Mouse (Mus musculus): ENCODE measurements around the gene Abraxas2. TPM values are rescaled to one million over a fixed set of nuclear protein-coding genes. Genes with fewer than 3 reads are reported as not detected.

Gene Abraxas2
- polyA plus RNA-seq, 1 experiment from 2014 or later: 35.7 TPM

GRCm38 (mm10) chr7:132815081-132815480 lies 43.9 kb upstream of the Abraxas2 start:
- Histone ChIP-seq H3K9me3 (ENCODE audit: control insufficient read depth, low read length) (no peaks in the 10 kb centered on the region), H3K9ac (ENCODE audit: low read depth, low read length) (no peak overlapping the region), H3K4me1 (ENCODE audit: control insufficient read depth, insufficient read depth, low read depth, low read length) (peaks cover 24% of the 10 kb centered on the region), H3K4me2 (ENCODE audit: low read length) (no peak overlapping the region), H3K27ac (ENCODE audit: low read depth, low read length) (no peak overlapping the region), H3K36me3 (ENCODE audit: control insufficient read depth, insufficient read depth, low read length) (no peaks in the 10 kb centered on the region), H3K4me3 (ENCODE audit: low read length) (no peak overlapping the region), H3K27me3 (replicated peaks; ENCODE audit: control insufficient read depth, insufficient read depth, low read length) (no peaks in the 10 kb centered on the region)
- no peak for ATAC-seq
- 84% methylated on average over 5 of the region's 5 CpGs for WGBS

DNA sequence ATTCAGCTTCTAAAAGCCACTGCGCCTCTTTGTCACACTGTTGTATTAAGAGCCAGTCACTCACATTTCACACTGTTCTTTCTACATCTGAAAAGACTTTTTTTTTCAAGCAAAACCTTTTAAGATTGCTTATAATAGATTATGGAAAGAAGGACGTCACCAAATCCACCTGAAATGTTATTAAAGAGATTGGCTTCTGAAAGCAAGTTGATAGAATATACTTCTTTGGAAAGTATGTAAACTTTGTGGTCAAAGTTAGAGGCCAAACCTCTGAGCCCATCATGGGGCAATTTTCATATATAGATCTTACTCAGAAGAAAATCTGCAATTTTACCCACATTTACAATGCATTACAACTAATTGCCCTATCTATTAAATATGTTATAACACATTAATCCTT lies 42.5 kb upstream of the Abraxas2 start:
- Histone ChIP-seq H3K4me3 (ENCODE audit: low read length) (no peak overlapping the region), H3K4me2 (ENCODE audit: low read length) (no peak overlapping the region), H3K27ac (ENCODE audit: low read depth, low read length) (no peak overlapping the region), H3K27me3 (replicated peaks; ENCODE audit: control insufficient read depth, insufficient read depth, low read length) (no peaks in the 10 kb centered on the region), H3K36me3 (ENCODE audit: control insufficient read depth, insufficient read depth, low read length) (no peaks in the 10 kb centered on the region), H3K4me1 (ENCODE audit: control insufficient read depth, insufficient read depth, low read depth, low read length) (peaks cover 13% of the 10 kb centered on the region), H3K9me3 (ENCODE audit: control insufficient read depth, low read length) (no peaks in the 10 kb centered on the region), H3K9ac (ENCODE audit: low read depth, low read length) (no peak overlapping the region)
- no peak for ATAC-seq
- WGBS: 66% methylated on average over 2 of the region's 2 CpGs

DNA sequence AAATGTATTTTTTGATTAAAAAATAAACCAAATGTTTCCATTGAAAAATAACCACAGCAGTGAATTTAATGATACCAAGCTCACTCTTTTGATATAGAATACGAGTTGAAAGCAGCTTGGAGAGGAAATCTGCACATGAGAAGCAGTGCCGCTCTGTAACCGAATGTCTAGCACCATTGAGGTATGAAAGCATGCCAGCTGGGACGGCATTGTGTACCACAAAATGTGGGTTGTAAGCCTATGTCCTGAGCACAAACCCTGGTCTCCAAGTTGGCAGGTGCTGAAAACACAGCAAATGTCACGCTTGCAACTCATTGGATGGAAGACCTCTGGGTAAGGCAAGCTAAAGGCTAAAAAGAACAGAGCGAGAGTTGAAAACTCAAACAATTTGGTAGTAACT lies 42.0 kb upstream of the Abraxas2 start:
- Histone ChIP-seq H3K4me2 (ENCODE audit: low read length) (no peak overlapping the region), H3K27me3 (replicated peaks; ENCODE audit: control insufficient read depth, insufficient read depth, low read length) (no peaks in the 10 kb centered on the region), H3K4me3 (ENCODE audit: low read length) (no peak overlapping the region), H3K9me3 (ENCODE audit: control insufficient read depth, low read length) (no peaks in the 10 kb centered on the region), H3K4me1 (ENCODE audit: control insufficient read depth, insufficient read depth, low read depth, low read length) (peaks cover 8% of the 10 kb centered on the region), H3K27ac (ENCODE audit: low read depth, low read length) (no peak overlapping the region), H3K9ac (ENCODE audit: low read depth, low read length) (no peak overlapping the region), H3K36me3 (ENCODE audit: control insufficient read depth, insufficient read depth, low read length) (no peaks in the 10 kb centered on the region)
- WGBS: 67% methylated on average over 6 of the region's 6 CpGs
- ATAC-seq: no peak

DNA sequence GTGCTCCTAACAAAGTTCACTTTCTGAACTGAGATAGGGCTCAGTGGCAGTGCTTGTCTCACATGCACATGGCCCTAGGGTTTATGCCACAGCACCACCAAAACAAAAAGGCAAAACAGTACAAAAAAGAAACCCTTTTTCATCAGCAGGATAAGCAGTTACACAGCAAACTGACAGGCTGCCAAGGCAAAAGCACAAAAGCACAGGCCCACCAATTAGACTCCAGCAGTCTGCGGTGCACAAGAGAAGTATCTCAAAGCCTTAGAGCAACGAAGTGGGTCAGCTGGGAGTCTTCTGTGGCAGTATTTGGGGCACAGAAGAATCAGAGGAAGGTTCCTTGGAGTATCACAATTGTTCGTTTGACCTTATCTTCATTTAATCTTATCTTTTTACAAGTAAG lies 38.3 kb upstream of the Abraxas2 start:
- Histone ChIP-seq H3K27ac (ENCODE audit: low read depth, low read length) (no peak overlapping the region), H3K9ac (ENCODE audit: low read depth, low read length) (no peak overlapping the region), H3K4me2 (ENCODE audit: low read length) (no peak overlapping the region), H3K27me3 (replicated peaks; ENCODE audit: control insufficient read depth, insufficient read depth, low read length) (no peaks in the 10 kb centered on the region), H3K9me3 (ENCODE audit: control insufficient read depth, low read length) (no peaks in the 10 kb centered on the region), H3K36me3 (ENCODE audit: control insufficient read depth, insufficient read depth, low read length) (peaks cover 4% of the 10 kb centered on the region; the same call in 1 of the 2 replicates), H3K4me1 (ENCODE audit: control insufficient read depth, insufficient read depth, low read depth, low read length) (no peaks in the 10 kb centered on the region), H3K4me3 (ENCODE audit: low read length) (no peak overlapping the region)
- no peak for ATAC-seq
- WGBS: 69% methylated on average over 3 of the region's 3 CpGs

DNA sequence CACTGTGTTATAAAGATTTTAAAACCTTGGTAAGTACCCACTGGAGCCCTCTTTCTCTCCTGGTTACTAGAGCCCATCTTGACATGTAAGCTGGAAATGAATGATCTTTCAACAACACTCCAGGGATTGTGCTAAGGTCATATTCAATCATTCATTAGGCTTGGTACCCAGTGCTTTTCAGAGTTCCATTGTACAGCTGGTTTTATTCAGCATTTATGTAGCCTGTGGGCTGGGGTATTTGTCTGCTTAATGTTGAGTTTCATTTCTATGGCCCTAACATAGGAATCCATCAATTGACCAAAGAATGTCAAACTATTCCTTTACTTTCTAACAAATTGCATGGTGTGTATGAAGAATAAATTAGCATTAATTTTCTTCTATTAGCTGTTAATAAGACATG lies 35.2 kb upstream of the Abraxas2 start:
- no peaks in the 10 kb centered on the region for H3K9me3 ChIP-seq (ENCODE audit: control insufficient read depth, low read length)
- peaks cover 7% of the 10 kb centered on the region for H3K36me3 ChIP-seq (ENCODE audit: control insufficient read depth, insufficient read depth, low read length)
- no peak overlapping the region for H3K27ac ChIP-seq (ENCODE audit: low read depth, low read length)
- no peak overlapping the region for H3K4me3 ChIP-seq (ENCODE audit: low read length)
- H3K4me2 ChIP-seq (ENCODE audit: low read length): no peak overlapping the region
- no peaks in the 10 kb centered on the region for H3K4me1 ChIP-seq (ENCODE audit: control insufficient read depth, insufficient read depth, low read depth, low read length)
- ATAC-seq: no peak
- H3K9ac ChIP-seq (ENCODE audit: low read depth, low read length): no peak overlapping the region
- H3K27me3 ChIP-seq (replicated peaks; ENCODE audit: control insufficient read depth, insufficient read depth, low read length): no peaks in the 10 kb centered on the region

DNA sequence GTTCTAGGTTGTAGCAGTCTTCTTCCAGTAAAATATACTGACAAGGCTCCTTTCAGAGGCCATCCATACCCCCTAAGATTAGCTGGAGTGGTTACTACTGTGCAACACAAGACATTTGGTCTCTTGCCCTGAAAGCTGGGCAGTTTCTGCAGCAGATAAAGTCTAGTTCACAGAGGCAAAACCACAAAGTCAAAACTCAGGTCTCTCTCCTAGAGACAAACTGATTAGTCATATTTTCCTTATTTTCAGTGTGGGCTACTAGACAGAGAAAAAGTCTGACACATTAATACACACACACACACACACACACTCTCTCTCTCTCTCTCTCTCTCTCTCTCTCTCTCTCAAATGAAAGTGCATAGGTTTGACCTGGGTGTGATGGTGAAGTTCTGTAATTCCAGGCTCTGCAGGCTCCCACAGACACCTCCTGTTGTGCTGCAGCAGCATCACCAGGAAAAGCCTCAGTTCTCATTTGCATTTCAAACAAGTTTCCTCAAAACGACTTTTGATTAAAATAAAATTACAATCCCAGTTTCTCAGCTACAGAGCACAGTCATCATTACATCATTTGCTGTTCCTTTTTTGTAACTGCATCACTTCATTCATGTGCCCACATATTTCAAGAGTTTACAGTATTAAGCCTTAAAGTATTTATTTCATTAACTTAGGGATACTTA lies 34.5 kb upstream of the Abraxas2 start:
- no peaks in the 10 kb centered on the region for H3K9me3 ChIP-seq (ENCODE audit: control insufficient read depth, low read length)
- H3K4me2 ChIP-seq (ENCODE audit: low read length): no peak overlapping the region
- no peak overlapping the region for H3K4me3 ChIP-seq (ENCODE audit: low read length)
- H3K36me3 ChIP-seq (ENCODE audit: control insufficient read depth, insufficient read depth, low read length): peaks cover 7% of the 10 kb centered on the region
- no peak overlapping the region for H3K9ac ChIP-seq (ENCODE audit: low read depth, low read length)
- H3K4me1 ChIP-seq (ENCODE audit: control insufficient read depth, insufficient read depth, low read depth, low read length): no peaks in the 10 kb centered on the region
- no peaks in the 10 kb centered on the region for H3K27me3 ChIP-seq (replicated peaks; ENCODE audit: control insufficient read depth, insufficient read depth, low read length)
- WGBS: 14% methylated on average over 1 of the region's 1 CpGs
- no peak overlapping the region for H3K27ac ChIP-seq (ENCODE audit: low read depth, low read length)
- ATAC-seq: no peak

GRCm38 (mm10) chr7:132830955-132831354 lies 28.1 kb upstream of the Abraxas2 start:
- Histone ChIP-seq H3K27me3 (replicated peaks; ENCODE audit: control insufficient read depth, insufficient read depth, low read length) (no peaks in the 10 kb centered on the region), H3K4me1 (ENCODE audit: control insufficient read depth, insufficient read depth, low read depth, low read length) (no peaks in the 10 kb centered on the region), H3K36me3 (ENCODE audit: control insufficient read depth, insufficient read depth, low read length) (peaks cover 14% of the 10 kb centered on the region), H3K4me3 (ENCODE audit: low read length) (no peak overlapping the region), H3K4me2 (ENCODE audit: low read length) (no peak overlapping the region), H3K9me3 (ENCODE audit: control insufficient read depth, low read length) (no peaks in the 10 kb centered on the region), H3K9ac (ENCODE audit: low read depth, low read length) (no peak overlapping the region), H3K27ac (ENCODE audit: low read depth, low read length) (no peak overlapping the region)
- ATAC-seq: no peak
- 70% methylated on average over 4 of the region's 4 CpGs for WGBS

DNA sequence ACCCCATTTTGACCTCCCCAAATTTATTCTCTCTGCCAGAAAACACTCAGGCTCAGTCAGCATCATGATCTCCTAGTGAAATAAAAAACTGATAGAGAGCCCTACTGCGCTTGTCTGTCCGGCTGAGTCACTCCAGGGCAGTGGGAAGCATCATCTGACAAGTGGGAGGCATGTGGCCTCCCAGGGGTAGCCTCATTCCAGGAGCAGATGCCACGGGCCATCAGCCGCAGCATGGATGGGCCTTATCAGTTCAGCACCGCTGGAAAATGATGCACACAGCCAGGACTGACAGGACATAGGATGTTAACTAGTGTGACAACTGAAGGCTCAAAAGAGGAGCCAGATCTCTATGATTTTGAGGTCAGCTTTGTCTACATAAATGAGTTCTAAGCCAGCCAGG lies 17.7 kb upstream of the Abraxas2 start:
- peaks cover 5% of the 10 kb centered on the region for H3K36me3 ChIP-seq (ENCODE audit: control insufficient read depth, insufficient read depth, low read length)
- H3K4me2 ChIP-seq (ENCODE audit: low read length): no peak overlapping the region
- no peaks in the 10 kb centered on the region for H3K27me3 ChIP-seq (replicated peaks; ENCODE audit: control insufficient read depth, insufficient read depth, low read length)
- no peak overlapping the region for H3K9ac ChIP-seq (ENCODE audit: low read depth, low read length)
- WGBS: 68% methylated on average over 5 of the region's 5 CpGs
- H3K4me1 ChIP-seq (ENCODE audit: control insufficient read depth, insufficient read depth, low read depth, low read length): no peaks in the 10 kb centered on the region
- no peak for ATAC-seq
- no peak overlapping the region for H3K4me3 ChIP-seq (ENCODE audit: low read length)
- H3K9me3 ChIP-seq (ENCODE audit: control insufficient read depth, low read length): no peaks in the 10 kb centered on the region
- H3K27ac ChIP-seq (ENCODE audit: low read depth, low read length): no peak overlapping the region

- ATAC-seq: no peak
- Histone ChIP-seq H3K36me3 (ENCODE audit: control insufficient read depth, insufficient read depth, low read length) (peaks cover 8% of the 10 kb centered on the region), H3K4me1 (ENCODE audit: control insufficient read depth, insufficient read depth, low read depth, low read length) (no peaks in the 10 kb centered on the region), H3K9me3 (ENCODE audit: control insufficient read depth, low read length) (no peaks in the 10 kb centered on the region), H3K4me2 (ENCODE audit: low read length) (no peak overlapping the region), H3K27me3 (replicated peaks; ENCODE audit: control insufficient read depth, insufficient read depth, low read length) (no peaks in the 10 kb centered on the region), H3K9ac (ENCODE audit: low read depth, low read length) (no peak overlapping the region), H3K4me3 (ENCODE audit: low read length) (no peak overlapping the region), H3K27ac (ENCODE audit: low read depth, low read length) (no peak overlapping the region)
- 93% methylated on average over 1 of the region's 1 CpGs for WGBS
These were observed 16.6 kb upstream of the Abraxas2 start for GRCm38 (mm10) chr7:132842455-132842854.

DNA sequence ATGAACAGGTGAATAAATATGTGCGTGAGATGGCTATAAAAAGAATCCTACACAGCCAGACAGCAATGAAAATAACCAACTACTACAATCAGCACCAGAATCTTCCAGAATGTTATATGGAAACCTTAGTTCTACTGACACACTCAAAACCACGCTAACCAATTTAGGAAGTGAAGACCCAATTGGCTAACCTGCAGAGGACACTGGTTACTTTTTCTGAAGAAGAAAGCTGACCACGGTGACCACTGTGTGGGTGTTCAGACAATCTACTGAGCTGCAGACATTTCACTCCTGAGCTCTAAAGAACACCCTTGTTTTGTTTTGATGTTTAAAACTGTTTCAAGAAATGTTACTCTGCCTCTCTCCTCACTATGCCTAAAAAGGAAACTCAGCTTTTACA lies 15.9 kb upstream of the Abraxas2 start:
- peaks cover 9% of the 10 kb centered on the region for H3K36me3 ChIP-seq (ENCODE audit: control insufficient read depth, insufficient read depth, low read length)

More for the DNA sequence above, 15.9 kb upstream of the Abraxas2 start:
- H3K9ac ChIP-seq (ENCODE audit: low read depth, low read length): no peak overlapping the region
- no peaks in the 10 kb centered on the region for H3K9me3 ChIP-seq (ENCODE audit: control insufficient read depth, low read length)
- no peaks in the 10 kb centered on the region for H3K27me3 ChIP-seq (replicated peaks; ENCODE audit: control insufficient read depth, insufficient read depth, low read length)
- H3K4me3 ChIP-seq (ENCODE audit: low read length): no peak overlapping the region
- H3K4me1 ChIP-seq (ENCODE audit: control insufficient read depth, insufficient read depth, low read depth, low read length): no peaks in the 10 kb centered on the region
- no peak overlapping the region for H3K4me2 ChIP-seq (ENCODE audit: low read length)
- no peak for ATAC-seq
- no peak overlapping the region for H3K27ac ChIP-seq (ENCODE audit: low read depth, low read length)
- WGBS: 94% methylated on average over 3 of the region's 3 CpGs
